Mouse (Mus musculus) urinary bladder, postnatal 36 days (tissue): ENCODE results near the gene Lad1.

Experiments
- DNase-seq, 2 experiments: peaks; one replicate each; pipeline ENCODE4 v3.0.0; 2022; ENCODE audit warnings: low spot score in 2 of 2, mixed read lengths in 1 of 2

The Lad1 gene

DNA sequence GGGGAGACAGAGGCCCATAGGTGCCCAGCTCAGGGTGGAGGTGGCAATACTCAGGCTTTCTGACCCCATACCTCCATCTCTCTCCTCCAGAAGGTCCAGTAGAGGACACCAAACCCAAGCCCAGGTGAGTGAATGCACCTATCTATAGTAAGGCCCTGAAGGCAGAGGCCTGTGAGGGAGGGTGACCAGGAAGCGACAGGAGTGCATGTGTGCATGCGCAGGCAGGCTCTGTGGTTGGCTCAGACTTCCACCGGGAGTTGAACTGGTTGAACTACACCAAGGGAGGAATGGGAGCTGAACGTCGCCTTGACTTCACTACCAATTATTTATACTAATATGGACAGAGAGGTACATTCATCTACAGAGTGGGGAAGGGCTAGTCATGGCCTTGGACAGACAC lies 28.2 kb downstream of the Lad1 start:
- no peak for DNase-seq

DNA sequence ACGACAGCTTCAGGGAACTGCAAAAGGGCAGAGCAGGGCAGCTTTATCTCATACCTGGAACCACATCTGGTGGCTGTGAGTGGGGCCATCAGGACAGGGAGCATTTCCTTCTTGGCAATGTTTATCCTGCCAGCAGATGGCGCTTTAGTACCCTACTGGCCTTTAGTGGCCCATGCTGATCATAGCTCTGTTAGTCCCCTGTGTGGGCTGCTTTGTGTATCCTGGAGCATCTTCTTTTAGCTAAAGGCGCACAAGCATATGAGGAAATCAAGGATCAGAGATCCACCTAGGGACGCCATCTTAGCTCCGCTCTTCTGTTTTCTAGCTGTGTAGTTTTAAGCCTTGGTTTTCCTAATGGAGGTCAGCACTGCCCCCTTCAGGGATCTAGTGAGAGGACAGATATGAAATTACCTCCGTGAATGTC lies 28.8 kb downstream of the Lad1 start:
- no peak for DNase-seq

DNA sequence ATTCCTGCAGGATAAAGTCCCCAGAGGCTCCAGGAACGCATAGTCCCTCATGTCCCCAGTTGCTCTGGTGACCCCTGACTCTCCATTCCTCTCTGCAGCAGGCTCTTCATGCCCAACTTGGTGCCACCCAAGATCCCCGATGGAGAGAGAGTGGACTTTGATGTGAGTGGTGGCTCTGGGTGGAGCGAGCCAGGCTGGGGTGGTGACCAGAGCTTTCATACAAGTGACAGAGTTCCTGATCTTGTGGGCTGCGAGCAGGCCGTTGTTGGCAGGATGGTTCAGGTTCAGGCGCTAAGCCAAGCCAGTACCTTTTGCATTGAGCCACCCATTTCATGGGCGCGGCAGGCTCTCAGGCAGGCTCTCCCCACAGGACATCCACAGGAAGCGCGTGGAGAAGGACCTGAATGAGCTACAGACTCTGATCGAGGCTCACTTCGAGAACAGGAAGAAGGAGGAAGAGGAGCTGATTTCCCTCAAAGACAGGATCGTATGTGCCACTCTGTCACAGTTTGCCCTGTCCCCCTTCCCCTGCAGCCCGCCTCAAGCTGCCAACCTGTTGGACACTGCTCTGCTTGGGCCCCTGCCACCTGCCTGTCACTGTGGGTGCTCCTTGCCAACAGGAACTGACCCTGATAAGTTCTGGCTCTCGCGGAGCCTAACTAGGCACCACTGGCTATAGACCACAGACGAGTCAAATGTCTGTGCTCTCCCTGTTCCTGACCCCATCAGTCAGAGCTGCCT lies 29.4 kb downstream of the Lad1 start:
- no peak for DNase-seq

DNA sequence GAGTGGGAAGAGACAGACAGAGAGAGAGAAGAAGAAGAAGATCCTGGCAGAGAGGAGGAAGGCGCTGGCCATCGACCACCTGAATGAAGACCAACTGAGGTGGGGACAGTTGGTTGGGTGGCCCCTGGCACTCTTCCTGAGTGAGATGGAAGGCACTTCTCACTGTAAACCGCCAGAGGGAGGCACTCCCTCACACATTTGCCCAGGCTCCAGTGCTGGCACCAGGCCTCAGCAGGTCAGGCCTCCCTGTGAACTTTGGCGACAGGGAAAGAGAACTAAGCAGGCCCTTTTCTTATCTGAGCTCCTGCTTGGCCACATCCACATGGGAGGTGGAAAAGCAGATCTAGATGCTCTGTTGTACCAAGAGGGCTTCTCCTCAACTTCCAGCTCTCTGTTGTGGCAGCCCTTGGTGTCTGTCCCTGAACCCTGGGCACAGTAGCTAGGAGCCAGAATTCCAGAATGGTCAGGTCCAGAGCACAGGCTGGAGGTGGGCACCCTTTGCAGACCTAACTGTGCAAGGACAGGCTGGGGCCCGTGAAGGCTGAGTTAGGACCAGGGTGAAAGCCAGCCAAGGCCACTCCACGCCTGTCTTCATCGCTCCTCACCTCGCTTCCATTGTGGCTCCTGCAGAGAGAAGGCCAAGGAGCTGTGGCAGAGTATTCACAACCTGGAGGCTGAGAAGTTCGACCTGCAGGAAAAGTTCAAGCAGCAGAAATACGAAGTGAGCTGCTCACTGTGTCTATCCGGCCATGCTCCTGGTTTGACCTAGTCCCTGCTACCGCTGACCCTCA lies 32.5 kb downstream of the Lad1 start:
- DNase-seq: peak in 1 of 2 experiments; percentile 42

DNA sequence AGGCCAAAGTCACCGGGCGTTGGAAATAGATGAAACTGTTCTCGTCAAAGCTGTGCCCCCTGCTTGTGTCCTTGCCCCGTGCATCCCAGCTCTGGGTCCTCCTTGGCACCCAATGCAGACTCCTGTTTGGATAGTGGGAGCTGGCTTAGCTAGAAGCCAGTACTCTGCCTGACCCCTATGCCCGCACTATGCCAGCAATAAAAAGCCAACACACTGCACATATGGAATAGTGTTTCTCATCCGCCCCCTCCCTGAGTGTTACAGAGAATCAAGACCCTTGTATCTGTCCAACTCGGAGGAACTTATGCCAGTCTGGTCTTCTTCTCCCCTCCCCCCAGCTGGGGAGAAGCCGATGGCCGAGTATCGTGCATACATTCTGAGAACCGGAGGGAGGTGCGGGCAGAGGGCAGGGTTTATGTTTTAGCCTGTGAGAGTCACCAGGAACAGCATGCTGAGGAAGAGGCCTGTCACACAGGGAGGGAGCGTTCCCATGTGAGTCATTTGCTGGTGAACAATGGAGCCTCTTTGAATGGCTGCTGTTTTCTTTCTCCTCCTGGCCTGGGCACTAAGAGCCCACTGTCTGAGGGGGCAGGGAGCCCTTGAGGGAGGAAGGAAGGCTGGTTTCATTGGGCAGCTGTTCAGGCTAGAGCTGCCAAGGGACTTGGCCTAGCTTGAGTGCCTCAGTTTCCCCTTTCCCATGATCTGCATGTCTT lies 33.8 kb downstream of the Lad1 start:
- no peak for DNase-seq

DNA sequence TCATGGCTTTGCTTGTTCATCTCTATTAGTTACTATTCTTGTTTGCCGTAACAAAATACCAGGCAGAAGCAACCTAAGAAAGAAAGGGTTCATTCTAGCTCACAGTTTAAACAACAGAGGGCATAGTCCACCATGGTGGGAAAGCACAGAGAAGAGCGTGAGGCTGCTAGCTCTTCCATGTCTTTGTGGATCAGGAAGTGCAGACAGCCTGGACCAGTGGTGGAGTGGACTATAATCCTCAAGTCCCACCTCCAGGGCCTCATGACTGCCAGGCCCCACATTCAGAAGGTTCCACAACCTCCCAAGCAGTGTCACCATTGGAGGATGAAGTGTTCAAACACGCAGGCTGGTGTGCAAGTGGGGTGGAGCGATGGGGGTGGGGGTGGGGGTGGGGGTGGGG lies 34.8 kb downstream of the Lad1 start:
- no peak for DNase-seq

DNA sequence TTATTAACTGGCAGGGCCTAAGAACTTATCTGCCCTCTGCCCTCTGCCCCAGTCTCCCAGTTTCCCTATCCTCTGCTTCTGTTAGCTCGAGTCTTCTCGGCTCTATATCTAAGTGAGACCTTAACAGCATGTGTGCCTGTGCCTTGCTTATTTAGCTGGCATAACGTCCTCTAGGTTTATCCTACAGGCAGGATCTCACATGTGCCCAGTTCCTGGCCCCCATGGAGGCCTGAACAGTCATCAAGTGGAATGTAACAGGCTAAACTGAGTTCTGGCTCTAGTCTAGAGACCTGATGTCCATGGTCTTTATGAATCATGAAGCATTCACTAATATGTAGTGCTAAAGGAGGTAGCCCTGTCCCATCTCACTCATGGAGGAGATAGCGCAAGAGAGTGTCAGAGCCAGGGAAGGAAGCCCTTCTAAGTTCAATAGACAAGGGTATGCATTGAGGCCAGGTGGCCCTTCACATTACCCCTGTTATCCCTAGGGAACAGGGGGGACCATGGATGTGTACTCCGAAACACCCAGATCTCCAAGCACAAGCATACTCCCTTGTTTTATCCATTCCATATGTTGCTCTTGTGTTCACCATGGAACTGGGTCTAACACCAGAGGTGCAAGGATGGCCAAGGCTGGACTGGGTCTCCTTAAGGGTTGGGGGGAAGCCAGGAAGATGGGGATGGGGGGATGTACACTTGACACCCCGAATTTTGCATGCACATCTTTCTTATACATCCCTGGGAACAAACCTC lies 36.4 kb downstream of the Lad1 start:
- DNase-seq: no peak

DNA sequence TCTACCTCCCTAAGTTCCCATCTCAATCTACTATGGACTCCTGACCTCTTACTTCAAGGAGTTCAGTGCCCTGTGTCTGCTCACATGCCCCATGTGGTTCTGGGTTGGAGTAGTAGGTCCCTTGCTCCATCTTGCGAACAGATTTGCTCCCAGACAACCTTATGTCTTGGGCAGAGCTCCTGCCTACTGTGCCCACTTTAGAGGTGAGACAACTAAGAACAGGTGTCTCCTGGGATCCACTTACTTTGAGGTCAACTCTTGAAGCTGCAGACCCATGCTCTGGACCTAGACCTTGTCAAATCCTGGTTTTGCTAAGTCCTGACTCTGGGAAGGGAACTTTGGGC lies 36.9 kb downstream of the Lad1 start:
- DNase-seq: no peak

DNA sequence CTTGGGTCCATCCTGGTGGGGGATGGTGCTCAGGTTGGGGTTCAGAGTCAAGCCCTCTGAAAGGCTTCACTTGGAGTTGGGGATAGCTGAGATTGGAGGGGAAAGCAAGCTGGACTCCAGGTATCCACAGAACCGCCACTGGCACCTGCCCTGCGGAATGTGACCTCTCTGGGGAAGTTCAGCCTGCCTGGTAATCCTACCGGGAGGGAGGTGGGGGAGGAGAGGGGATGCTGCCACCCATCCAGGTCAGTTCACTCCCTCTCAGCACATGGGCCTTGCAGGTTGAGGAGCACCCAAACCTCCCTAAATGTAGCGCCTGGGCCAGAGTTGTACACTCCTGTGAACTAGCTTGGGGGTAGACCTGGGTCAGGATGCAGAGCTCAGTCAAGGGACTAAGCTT lies 37.7 kb downstream of the Lad1 start:
- no peak for DNase-seq

DNA sequence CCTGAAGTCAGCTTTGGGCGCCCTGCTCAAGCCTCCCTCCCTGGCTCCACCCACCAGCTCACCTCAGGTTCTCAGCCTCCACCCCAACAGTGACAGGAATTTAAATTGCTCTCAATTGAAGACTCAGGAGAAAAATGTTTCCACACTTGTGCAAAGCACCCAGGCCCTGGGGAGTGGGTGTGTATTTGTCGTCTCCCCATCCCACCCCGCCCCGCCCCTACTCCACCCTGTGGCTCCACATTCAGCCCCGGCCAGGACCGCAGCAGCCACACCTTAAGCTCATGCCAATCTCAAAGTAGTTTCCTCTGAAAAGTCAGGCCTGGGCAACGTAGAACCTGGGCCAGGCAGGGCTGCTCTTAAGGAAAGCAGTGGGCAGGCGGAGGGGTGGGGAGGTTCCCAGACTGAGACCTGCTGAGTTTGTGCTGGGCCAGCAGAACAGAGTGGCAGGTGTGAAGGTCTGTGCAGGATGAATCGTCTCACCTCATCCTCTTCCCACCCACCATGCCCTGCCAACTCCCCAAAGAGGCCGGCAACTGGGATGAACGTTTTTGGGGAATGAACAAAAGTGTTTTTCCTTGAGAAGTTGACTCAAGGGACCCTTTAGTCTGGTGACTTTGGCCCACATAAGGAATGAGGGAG lies 38.9 kb downstream of the Lad1 start:
- DNase-seq: no peak

DNA sequence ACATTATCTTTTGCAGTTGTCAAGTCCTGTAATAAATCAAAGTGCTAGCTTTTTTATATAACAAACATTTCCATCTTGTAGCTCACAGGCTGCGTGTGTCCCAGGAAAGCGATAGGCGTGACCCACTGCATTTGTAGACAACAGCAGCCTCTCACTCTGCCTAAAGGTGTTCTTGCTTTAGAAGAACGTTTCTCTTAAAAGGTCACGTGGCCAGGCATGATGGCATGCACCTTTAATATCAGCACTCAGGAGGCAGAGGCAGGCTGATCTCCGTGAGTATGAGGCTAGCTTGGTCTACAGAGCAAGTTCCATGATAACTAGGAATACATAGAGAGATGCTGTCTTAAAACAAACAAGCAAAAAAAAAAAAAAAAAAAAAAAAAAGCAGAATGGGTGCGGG lies 40.1 kb downstream of the Lad1 start:
- no peak for DNase-seq

DNA sequence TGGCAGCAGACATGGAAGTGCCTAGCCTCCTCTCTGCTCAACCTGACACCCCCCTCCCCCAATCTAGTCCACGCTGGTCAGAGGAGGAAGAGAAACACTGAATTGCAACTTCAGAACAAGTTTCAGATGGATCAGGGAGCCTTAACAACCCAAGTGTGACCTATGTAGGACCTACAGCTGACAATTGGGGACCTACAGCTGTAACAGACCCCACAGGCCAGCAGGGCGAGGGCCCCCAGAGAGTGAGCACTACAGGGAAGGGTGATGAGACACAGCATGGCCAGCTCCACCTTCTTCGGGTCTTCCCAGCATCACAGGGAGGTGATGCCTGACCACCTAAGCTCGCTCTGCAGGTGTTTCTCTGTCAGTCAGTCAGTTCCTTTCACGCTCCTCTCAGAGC lies 42.7 kb downstream of the Lad1 start:
- DNase-seq: no peak

DNA sequence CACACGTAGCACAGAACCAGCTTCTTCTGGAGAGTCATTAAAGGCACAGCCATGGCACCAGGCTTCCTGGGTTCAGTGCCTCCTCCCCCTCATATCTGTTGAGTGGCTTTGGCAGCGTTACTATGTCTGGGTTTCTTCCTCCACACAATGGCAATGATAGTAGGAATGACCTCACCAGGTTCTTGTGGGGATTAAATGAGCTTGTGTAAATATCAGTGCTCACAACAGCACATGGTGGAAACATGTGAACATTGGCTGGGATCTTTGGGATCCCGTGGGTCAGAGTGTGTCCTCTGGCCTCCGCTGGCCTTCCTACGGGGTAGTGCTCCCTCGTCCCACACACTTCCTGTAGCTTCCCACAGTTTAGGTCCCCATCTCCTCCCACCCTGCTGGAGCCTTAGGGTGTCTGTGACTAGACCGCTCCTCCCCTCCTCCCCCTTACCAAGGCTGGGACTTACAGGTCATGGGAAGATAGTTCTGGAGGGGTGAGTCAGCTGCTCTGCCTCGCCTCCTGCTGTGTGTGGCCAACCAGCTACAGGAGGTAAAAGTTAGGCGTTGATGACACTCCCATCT lies 43.7 kb downstream of the Lad1 start:
- no peak for DNase-seq

DNA sequence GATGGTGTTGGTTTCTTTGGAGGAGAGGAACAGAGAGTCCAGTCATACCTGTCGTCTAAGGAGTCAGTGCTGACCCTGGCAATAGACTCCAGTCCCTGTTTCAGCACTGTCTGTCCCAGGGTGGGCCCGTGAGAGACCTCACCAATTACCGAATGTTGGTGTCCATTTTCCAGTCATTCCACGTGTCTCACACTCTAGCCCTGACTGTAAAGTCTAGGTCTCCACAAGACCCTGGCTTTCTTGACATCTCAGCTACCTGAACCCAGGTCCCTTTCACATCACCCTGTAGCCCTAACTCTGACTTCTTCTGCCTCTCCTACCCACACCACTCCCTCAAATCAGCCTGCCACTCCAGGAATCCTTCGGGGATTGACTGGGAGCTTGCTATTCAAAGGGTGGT lies 44.2 kb downstream of the Lad1 start:
- DNase-seq: no peak

DNA sequence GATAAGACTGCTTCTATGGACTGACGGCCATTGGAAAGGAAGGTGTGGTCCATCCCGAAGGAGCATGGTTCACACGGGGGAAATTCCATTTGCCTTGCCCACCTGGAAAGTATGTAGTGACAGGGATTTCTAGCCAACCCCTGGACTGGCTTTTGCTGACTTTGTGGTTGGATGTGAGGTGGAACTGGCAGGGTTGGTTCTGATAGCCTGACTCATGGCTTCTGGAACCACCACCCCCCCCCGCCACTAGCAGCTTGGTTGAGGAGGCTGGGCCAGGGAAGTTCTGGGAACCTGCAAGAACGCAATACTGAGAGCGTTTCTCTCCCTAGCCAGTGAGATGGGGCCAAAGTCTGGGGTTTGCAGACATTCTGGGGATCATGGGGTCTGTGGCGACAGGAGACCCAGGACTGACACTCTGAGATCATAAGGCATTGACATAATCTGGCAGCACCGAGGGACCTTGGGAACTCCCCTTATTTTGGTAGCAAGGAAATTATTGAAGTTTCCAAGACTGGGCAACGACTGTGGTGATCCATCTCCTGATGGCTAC lies 45.5 kb downstream of the Lad1 start:
- no peak for DNase-seq

DNA sequence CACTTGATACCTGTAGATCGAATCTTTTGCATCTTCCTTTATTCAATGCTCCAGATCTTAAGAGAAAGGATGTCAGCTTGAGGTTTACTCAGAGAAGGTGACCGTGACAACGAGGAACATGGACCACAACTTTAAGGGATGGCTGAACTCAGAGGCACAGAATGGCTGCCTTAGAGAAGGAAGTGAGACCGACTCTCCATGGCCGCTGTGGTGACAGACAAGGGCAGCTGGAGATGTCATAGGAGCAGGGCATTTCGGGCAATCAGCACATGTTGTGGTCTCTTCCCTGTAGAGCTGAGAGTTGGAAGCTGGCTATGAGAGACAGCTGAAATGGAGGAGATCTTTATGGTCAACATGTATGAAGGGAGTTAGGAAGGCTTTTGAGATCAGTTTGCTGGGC lies 46.4 kb downstream of the Lad1 start:
- DNase-seq: no peak

DNA sequence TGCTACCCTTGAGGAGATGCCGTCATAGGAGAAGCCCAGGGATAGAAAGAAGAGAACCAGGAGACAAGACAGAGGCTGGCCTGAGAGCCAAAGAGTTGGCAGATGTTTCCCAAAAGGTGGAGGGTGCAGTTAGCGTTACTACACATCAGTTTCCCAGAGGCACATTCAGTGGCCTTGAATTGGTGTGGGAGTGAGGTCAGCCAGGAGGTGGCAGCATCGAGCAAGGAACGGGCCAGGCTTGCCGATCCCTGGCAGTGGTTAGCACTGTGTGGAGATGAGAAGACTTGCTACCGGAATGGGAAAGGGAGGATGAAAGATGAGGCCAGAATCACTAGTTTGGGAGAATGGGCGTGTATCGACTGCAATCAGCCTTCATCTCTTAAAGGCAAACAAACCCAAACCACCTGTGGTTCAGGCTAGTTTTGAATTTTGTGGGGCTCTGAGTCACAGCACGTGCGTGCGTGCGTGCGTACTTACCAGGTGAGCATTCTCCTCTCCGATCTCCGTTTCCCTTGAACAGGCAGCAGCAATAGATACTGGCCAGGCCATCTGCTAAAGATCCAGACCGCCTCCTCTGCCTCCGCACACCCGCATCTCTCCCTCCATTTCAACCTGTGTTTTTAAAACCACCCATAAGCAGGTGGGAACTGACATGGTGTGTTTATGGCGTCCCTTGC lies 47.3 kb downstream of the Lad1 start:
- peak; percentile 81 to 84 for DNase-seq

DNA sequence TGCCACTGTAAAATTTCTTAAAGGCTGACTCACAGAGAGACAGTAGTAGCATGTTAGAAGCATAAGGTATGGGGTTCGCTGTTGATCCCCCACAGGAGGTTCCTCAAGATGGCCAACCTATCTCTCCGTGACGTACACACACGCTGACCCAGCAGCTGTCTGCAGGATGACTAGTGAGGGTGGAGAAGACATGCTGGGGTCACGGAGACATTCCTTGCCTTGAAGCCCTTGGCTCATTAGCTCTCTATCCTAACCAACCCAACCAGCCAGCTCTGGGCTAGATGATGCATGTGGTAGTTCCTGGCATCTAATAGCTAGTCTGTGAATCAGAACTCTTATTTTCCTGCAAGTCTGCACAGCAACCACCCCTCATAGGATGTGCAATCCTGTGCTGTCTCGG lies 50.2 kb downstream of the Lad1 start:
- DNase-seq: no peak

DNA sequence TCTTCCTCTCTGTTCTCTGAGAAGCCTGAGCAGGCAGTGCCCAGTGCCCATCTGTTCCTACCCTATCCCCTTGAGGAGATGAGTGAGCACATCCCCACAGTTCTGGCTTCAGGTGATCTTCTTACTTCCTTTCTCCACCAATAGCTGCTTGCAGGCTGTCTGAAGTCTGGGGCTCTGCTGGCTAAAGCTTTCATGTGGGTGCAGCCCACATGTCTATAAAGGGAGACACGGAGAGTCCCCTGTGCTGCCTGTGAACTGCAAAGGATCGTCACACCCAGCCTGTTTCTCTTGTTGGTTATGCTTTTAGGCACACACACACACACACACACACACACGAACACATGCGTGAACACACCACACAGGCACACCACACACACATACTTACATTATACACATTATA lies 54.6 kb downstream of the Lad1 start:
- no peak for DNase-seq

DNA sequence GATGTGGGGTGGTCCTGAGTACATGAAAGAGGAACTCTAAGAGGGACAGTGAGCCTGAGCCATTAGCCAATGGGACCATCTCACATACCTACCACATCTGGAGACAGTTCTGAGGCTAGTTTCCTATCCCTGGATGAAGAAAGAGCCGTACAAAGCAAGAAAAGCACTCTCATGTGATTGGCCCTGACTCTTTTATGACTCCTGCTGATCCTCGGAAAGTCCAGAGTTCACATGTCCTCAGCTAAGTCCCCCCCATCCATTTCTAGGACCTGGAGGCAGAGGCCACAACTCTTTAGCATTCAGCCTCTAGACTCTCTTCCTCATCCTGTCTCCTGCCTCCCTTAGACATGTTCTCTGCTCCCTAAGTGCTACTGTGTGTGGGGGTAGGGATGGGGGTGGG lies 58.9 kb downstream of the Lad1 start:
- DNase-seq: no peak
